Mouse (Mus musculus) lung, postnatal 0 days (tissue): ENCODE data around the gene Dlg2.

Experiments used
- CTCF ChIP-seq: IDR thresholded peaks from 2 replicates; pipeline ENCODE4 v1.5.1; 2016; ENCODE audit warnings: antibody characterized with exemption, mild to moderate bottlenecking
- EP300 ChIP-seq: IDR thresholded peaks from 2 replicates; pipeline ENCODE4 v1.6.1; 2016; ENCODE audit warnings: antibody characterized with exemption, mild to moderate bottlenecking, control low read depth

DNA sequence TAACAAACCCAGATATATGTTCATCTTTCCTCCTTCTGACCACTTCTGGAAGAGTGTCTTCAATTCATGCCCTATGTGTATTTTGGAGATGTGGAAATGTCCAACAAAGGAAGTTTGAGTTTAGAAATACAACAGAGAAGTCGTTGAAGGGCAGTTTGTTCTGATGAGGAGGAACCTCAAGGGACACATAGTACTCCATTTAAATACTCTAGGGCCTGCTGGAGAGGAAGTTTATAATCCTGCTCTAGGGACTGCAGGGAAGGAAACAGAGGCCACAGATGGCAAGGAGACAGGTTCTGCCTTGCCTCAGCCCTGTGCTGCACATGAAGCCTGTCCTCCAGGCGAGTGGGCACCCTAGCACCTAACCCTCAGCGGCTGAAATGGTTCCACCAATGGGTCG lies 1965.6 kb downstream of the Dlg2 start:
- TF ChIP-seq CTCF: no peak
- no peak for TF ChIP-seq EP300
